Mouse (Mus musculus): ENCODE data around the gene Socs2.

- TF ChIP-seq CTCF (IDR thresholded peaks at IDR 0.05; ENCODE audit: insufficient read depth, low read depth, low read length) (no peak), POLR2A (IDR thresholded peaks at IDR 0.05; ENCODE audit: insufficient read depth, low read depth, low read length) (no peak)
These were observed 1.2 kb downstream of the Socs2 start for GRCm38 (mm10) chr10:95415533-95416360.
